Mouse (Mus musculus) cerebellum, adult 18-20 months (tissue): ENCODE measurements at regions not wholly inside any gene's neighbourhood (a gene's known extent, or its start where the extent isn't known, plus 50 kb on each side); places are given as distances from the start of the nearest gene placed in this dataset.
A peak's percentile ranks its signal among the peaks of the same experiment; 100 is the strongest.

ENCODE experiments used
- DNase-seq, 2 experiments: peaks; one replicate each; pipeline ENCODE4 v3.0.0; 2021

DNA sequence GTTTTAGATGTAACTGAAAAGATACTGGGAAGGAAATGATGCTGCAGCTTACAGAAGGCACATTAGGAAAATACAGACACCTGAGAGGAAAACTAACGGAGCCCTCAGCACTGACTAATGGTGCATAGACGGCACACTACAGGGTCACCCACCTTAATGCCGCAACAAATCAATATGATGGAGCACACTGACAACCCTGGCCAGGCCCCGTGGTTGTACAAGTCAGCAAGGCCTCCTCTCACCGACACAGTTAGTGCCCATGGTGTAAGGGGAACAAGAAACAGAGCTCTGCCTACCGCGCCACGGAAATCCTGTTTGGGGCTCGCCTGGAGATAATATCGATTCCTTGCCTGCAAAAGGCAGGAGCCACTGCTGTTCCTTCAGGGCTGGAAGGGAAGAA lies 273.9 kb downstream of the Prim2 start:
- no peak for DNase-seq

DNA sequence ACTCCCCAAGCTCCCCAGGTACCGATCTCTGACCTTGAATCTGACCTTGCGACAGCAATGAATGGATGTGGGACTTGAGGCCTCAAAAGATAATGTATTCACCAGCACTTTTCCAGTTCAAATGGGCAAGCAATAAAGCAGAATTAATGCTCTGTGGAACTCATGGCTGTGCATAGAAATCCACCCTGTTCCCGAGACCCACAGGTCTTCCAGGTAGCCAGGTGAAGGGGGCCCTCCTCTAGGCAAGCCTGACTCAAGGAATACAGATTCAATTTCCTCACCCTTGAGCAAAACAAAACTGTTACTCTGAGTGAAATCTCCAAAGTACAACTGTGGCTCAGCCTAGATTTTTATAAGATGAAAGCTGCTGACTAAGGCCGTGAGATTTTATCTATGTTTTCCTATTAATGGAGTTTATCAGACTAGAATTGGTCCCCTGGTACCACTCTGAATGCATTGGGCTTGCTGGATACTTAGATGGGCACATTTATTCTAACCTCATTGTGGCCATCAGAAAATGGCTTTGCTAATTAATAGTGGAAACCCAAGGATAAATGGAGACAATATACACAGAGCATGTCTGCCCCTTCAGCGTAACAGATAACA lies 274.5 kb downstream of the Prim2 start:
- DNase-seq, result no peak

DNA sequence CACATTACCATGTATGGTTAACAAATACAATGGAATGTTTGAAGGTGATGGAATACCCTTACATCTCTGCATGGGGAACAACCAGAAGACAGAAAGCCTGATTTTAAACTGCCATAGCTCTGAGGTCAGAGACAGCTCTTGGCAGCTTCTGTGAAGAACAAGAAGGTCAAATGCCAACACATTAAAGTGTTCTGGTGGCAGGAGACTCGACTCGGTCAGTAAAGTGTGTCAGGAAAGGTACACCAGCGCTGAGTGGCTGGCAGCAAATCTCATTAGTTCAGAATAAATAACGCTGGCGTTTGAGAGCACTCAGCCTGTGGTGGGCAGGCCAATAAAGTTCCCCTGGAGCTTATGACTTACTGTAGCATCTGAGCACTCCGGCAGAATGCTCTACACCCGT lies 298.8 kb downstream of the Prim2 start:
- no peak for DNase-seq

DNA sequence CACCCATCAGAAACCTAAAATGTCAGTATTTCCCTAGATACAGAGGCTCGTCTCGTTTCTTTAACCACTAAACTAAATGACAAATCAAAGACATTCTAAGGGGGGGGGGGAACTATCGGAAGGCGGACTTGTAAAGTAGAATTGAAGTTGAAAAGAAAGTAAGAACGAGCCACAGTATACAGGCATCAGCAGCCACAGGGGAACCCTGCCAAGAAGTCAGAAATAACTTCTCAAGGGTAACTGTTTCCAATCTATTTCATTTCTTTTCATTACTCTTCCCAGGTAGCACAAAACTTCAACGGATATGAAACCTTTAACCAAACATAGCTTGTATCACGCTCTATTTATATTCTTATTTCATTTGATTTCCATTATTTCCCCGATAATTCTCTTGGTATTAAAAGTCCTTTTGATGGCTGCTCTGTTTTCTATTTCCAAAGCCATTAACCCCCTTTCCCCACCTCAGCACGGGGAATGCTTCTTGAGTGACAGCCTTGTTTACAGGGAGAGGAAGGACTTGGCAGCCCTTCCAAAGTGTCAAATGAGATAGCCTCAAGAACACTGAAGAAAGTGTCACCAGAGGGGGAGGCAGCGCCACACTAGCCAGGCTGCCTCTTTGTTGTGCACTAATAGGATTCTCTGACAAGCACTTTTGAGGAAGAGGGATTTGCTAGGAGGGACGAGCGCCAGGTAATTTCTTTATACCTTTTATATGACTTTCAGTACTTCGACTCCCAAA lies 306.7 kb downstream of the Prim2 start:
- no peak for DNase-seq

DNA sequence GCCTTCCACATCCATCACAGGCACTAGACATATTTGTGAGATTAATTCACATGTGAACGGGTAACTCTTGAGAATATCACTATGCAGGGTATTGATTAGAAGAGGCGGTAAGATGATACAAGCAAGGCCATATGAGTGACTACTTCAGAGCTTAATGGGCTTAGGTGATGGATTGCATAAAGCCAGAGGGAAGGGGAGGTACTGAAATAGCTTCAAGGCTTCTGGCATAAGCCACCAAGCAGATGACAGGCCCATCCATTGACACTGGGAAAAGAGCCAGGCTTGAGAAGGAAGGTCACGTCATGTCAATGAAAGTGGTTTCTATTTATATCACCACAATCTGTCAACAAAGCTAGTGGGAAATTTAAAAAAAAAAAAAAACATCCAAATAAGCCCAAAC lies 335.5 kb downstream of the Prim2 start:
- DNase-seq, result peak; percentile 24 to 29
